Mouse (Mus musculus) frontal cortex, adult 2 months (tissue): ENCODE results near the gene Ms4a12. TPM values are rescaled to one million over a fixed set of nuclear protein-coding genes. Genes with fewer than 3 reads are reported as not detected.

Experiments used
- polyA plus RNA-seq: library from polyadenylated mRNA; depleted of rRNA; stranded (reverse); fragments of >200 nt; gene quantifications from 2 replicates; pipeline ENCODE4 v1.2.3, GENCODE M21; 2012; rRNA removed

Gene Ms4a12
- polyA plus RNA-seq, 1 experiment, result not detected

Other genes starting within 250 kb of the Ms4a12 start
- gene Ms4a15, start 239.2 kb downstream of the Ms4a12 start, polyA plus RNA-seq, result 81.7 and 91.9 TPM in 2 replicates
- gene Ms4a18, start 214.4 kb downstream of the Ms4a12 start, polyA plus RNA-seq, result not detected in 2 replicates
- gene Ms4a8a, start 151.3 kb downstream of the Ms4a12 start, polyA plus RNA-seq, result not detected in 2 replicates
- not detected in 2 replicates for gene 1700017D01Rik, start 101.6 kb downstream of the Ms4a12 start, polyA plus RNA-seq
- gene 1700025F22Rik, start 67.1 kb downstream of the Ms4a12 start, polyA plus RNA-seq, result not detected in 2 replicates
- gene Ms4a13, start 35.7 kb downstream of the Ms4a12 start, polyA plus RNA-seq, result not detected in 2 replicates
- 0.06 and 0.11 TPM in 2 replicates for gene Ms4a1, start 33.8 kb upstream of the Ms4a12 start, polyA plus RNA-seq
- not detected in 2 replicates for gene Ms4a5, start 51.4 kb upstream of the Ms4a12 start, polyA plus RNA-seq
- 0.08 and 0.18 TPM in 2 replicates for gene Ms4a14, start 82.0 kb upstream of the Ms4a12 start, polyA plus RNA-seq
- gene Ms4a7, start 103.7 kb upstream of the Ms4a12 start, polyA plus RNA-seq, result 0.72 and 0.82 TPM in 2 replicates
- gene Ms4a4a, start 143.1 kb upstream of the Ms4a12 start, polyA plus RNA-seq, result 0.18 and 0.21 TPM in 2 replicates
- gene Ms4a4c, start 172.3 kb upstream of the Ms4a12 start, polyA plus RNA-seq, result 0.17 and 0.32 TPM in 2 replicates
- gene Ms4a4b, start 211.1 kb upstream of the Ms4a12 start, polyA plus RNA-seq, result 0.14 and 0.46 TPM in 2 replicates
- 0.50 and 0.96 TPM in 2 replicates for gene Ms4a6c, start 236.9 kb upstream of the Ms4a12 start, polyA plus RNA-seq